17 mouse cellular contexts compared by ENCODE assay signal in the genomic region with DNA sequence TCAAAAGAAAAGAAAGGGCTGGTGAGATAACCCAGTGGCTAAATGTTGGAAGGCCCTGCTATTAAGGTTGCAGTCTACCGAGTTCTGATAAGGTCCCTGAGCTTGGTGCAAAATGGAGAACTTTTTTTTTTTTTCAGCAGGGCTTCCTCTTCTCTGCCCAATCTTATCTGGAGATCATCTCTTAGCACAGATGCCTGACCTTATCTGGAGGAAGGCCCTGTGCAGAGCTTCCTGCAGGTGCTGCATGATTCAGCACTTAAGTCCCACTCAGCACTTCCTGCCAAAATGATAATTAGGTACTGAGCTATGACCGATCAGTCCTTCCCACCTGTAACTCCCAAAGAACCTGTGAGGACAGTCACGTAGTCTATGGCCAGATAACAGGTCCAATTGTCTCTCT.
DNase-seq lines count a peak whose midpoint lies in the region; ATAC-seq and TF ChIP-seq lines count a peak whose summit lies in the region.
"Had no signal": no experiment of that assay in that cellular context is flagged by ENCODE, and none has a peak within 500 bp of the region (broad histone marks: within the 10 kb centered on the region; RNA-seq: fewer than 3 reads in every experiment).

No protein-coding gene starts in this region.

- H3K9me3 ChIP-seq in heart, embryonic 16.5 days (replicated peaks; ENCODE audit: control insufficient read depth, low read length): peaks cover 3% of the 10 kb centered on the region; the same call in 1 of the 2 replicates
- peaks cover 10% of the 10 kb centered on the region; the same call in 1 of the 2 replicates for H3K9me3 ChIP-seq in heart, embryonic 12.5 days (replicated peaks)
- H3K9me3 ChIP-seq in CH12.LX (replicated peaks; ENCODE audit: low read length): no peaks in the 10 kb centered on the region
- no peaks in the 10 kb centered on the region for H3K9me3 ChIP-seq in lung, postnatal 0 days (ENCODE audit: low read length)
- 0 out of 2 replicates have a peak, but pooled peaks cover 8% of the 10 kb centered on the region for H3K9me3 ChIP-seq in forebrain, embryonic 10.5 days
- H3K9me3 ChIP-seq in neural tube, embryonic 15.5 days (replicated peaks): no peaks in the 10 kb centered on the region
- H3K9me3 ChIP-seq: forebrain, embryonic 15.5 days; heart, embryonic 10.5 days had no signal

- TF ChIP-seq RAD21 in CH12.LX (IDR thresholded peaks at IDR 0.05; ENCODE audit: low read depth, low read length): no peak

- H3K9ac ChIP-seq in heart, embryonic 16.5 days (ENCODE audit: low read length): no peak overlapping the region
- no peak overlapping the region for H3K9ac ChIP-seq in heart, embryonic 12.5 days
- H3K9ac ChIP-seq in CH12.LX (ENCODE audit: insufficient read depth, low read depth): no peak overlapping the region
- no peak overlapping the region for H3K9ac ChIP-seq in lung, postnatal 0 days (replicated peaks; ENCODE audit: low read depth)
- H3K9ac ChIP-seq in neural tube, embryonic 15.5 days (replicated peaks): no peak overlapping the region
- H3K9ac ChIP-seq: forebrain, embryonic 15.5 days; lung, embryonic 14.5 days had no signal

- dilution Hi-C loops in CH12.LX (cut with MboI; ENCODE audit: extremely low pct_ligation_motif_present, extremely low pct_unique_long_range_greater_than_20kb, low sequenced_read_pairs): no loop called here

- H3K27me3 ChIP-seq in heart, embryonic 16.5 days (ENCODE audit: control insufficient read depth, insufficient read depth, low read length): no peaks in the 10 kb centered on the region
- 0 out of 2 replicates have a peak, but pooled peaks cover 5% of the 10 kb centered on the region for H3K27me3 ChIP-seq in heart, embryonic 12.5 days (replicated peaks)
- no peaks in the 10 kb centered on the region for H3K27me3 ChIP-seq in CH12.LX (replicated peaks)
- H3K27me3 ChIP-seq in lung, postnatal 0 days (replicated peaks; ENCODE audit: insufficient read depth, low read length): no peaks in the 10 kb centered on the region
- H3K27me3 ChIP-seq in forebrain, embryonic 10.5 days (ENCODE audit: poor library complexity, severe bottlenecking): no peaks in the 10 kb centered on the region
- H3K27me3 ChIP-seq in neural tube, embryonic 15.5 days (replicated peaks): no peaks in the 10 kb centered on the region
- H3K27me3 ChIP-seq: forebrain, embryonic 15.5 days had no signal

- no peak overlapping the region for H3K27ac ChIP-seq in heart, embryonic 16.5 days (ENCODE audit: low read length)
- no peak overlapping the region for H3K27ac ChIP-seq in heart, embryonic 12.5 days (ENCODE audit: poor library complexity, severe bottlenecking)
- H3K27ac ChIP-seq in CH12.LX (ENCODE audit: insufficient read depth, low read depth): no peak overlapping the region
- H3K27ac ChIP-seq in lung, postnatal 0 days (ENCODE audit: low read length): no peak overlapping the region
- no peak overlapping the region for H3K27ac ChIP-seq in forebrain, embryonic 10.5 days
- H3K27ac ChIP-seq in neural tube, embryonic 15.5 days (replicated peaks): no peak overlapping the region
- H3K27ac ChIP-seq: forebrain, embryonic 15.5 days; heart, embryonic 10.5 days; hindbrain, embryonic 10.5 days; left cerebral cortex, adult 2 months had no signal

- in situ Hi-C loops in CH12.LX (cut with MboI; ENCODE audit: low pct_ligation_motif_present, low pct_unique_long_range_greater_than_20kb, low sequenced_read_pairs): no loop called here

- H3K4me2 ChIP-seq in heart, embryonic 16.5 days (ENCODE audit: low read depth, low read length): no peak overlapping the region
- H3K4me2 ChIP-seq in heart, embryonic 12.5 days: no peak overlapping the region
- H3K4me2 ChIP-seq in CH12.LX (ENCODE audit: insufficient read depth, low read depth, poor library complexity, severe bottlenecking): no peak overlapping the region
- H3K4me2 ChIP-seq in lung, postnatal 0 days (replicated peaks; ENCODE audit: low read depth, low read length): no peak overlapping the region
- no peak overlapping the region for H3K4me2 ChIP-seq in neural tube, embryonic 15.5 days
- H3K4me2 ChIP-seq: forebrain, embryonic 15.5 days; lung, embryonic 14.5 days had no signal

- H3K4me3 ChIP-seq in heart, embryonic 16.5 days (ENCODE audit: low read length): no peak overlapping the region
- no peak overlapping the region for H3K4me3 ChIP-seq in heart, embryonic 12.5 days
- no peak overlapping the region for H3K4me3 ChIP-seq in CH12.LX (replicated peaks in 1 of 3; ENCODE audit: low read depth in 2 of 3, low read length in 2 of 3, poor library complexity in 1 of 3)
- H3K4me3 ChIP-seq in lung, postnatal 0 days (ENCODE audit: low read depth, low read length): no peak overlapping the region
- no peak overlapping the region for H3K4me3 ChIP-seq in forebrain, embryonic 10.5 days
- no peak overlapping the region for H3K4me3 ChIP-seq in neural tube, embryonic 15.5 days (replicated peaks)
- H3K4me3 ChIP-seq: forebrain, embryonic 15.5 days; heart, embryonic 10.5 days; hindbrain, embryonic 10.5 days; left cerebral cortex, adult 2 months; myocyte had no signal

- H3K4me1 ChIP-seq in heart, embryonic 16.5 days (ENCODE audit: control insufficient read depth, insufficient read depth, low read length): no peaks in the 10 kb centered on the region
- peaks cover 4% of the 10 kb centered on the region; the same call in 1 of the 2 replicates for H3K4me1 ChIP-seq in heart, embryonic 12.5 days (replicated peaks)
- H3K4me1 ChIP-seq in CH12.LX (ENCODE audit: control insufficient read depth in 1 of 2, insufficient read depth in 2 of 2): peaks cover 0 to 13% of the 10 kb centered on the region in 2 experiments; a peak in 2 of 4 replicates
- no peaks in the 10 kb centered on the region; the same call in 1 of the 2 replicates for H3K4me1 ChIP-seq in lung, postnatal 0 days (ENCODE audit: insufficient read depth, low read depth, low read length)
- no peaks in the 10 kb centered on the region for H3K4me1 ChIP-seq in forebrain, embryonic 10.5 days
- 0 out of 2 replicates have a peak, but pooled peaks cover 2% of the 10 kb centered on the region for H3K4me1 ChIP-seq in neural tube, embryonic 15.5 days
- H3K4me1 ChIP-seq: heart, embryonic 10.5 days; hindbrain, embryonic 10.5 days had no signal

- WGBS in heart, embryonic 16.5 days: 27% methylated on average over 3 of the region's 3 CpGs
- WGBS in heart, embryonic 12.5 days: 31% methylated on average over 3 of the region's 3 CpGs
- WGBS in lung, postnatal 0 days: 38% methylated on average over 3 of the region's 3 CpGs
- 80% methylated on average over 3 of the region's 3 CpGs for WGBS in forebrain, embryonic 10.5 days
- WGBS in neural tube, embryonic 15.5 days: 89% methylated on average over 3 of the region's 3 CpGs

- TF ChIP-seq CTCF in CH12.LX (conservative IDR thresholded peaks at IDR 0.05 in 1 of 2, IDR thresholded peaks at IDR 0.05 in 1 of 2; ENCODE audit: low read depth in 2 of 2, low read length in 2 of 2): no peak
- no peak for TF ChIP-seq CTCF in lung, postnatal 0 days (IDR thresholded peaks at IDR 0.05)

- no peaks in the 10 kb centered on the region for H3K36me3 ChIP-seq in heart, embryonic 16.5 days (ENCODE audit: control insufficient read depth, insufficient read depth)
- no peaks in the 10 kb centered on the region for H3K36me3 ChIP-seq in heart, embryonic 12.5 days
- H3K36me3 ChIP-seq in CH12.LX (replicated peaks in 1 of 2; ENCODE audit: control insufficient read depth in 1 of 2, insufficient read depth in 1 of 2, low read length in 1 of 2): no peaks in the 10 kb centered on the region
- no peaks in the 10 kb centered on the region for H3K36me3 ChIP-seq in lung, postnatal 0 days (ENCODE audit: insufficient read depth, low read length)
- no peaks in the 10 kb centered on the region for H3K36me3 ChIP-seq in forebrain, embryonic 10.5 days (replicated peaks)
- H3K36me3 ChIP-seq in neural tube, embryonic 15.5 days: no peaks in the 10 kb centered on the region
- H3K36me3 ChIP-seq: forebrain, embryonic 15.5 days; heart, embryonic 10.5 days; hindbrain, embryonic 10.5 days had no signal

- H3K79me2 ChIP-seq in CH12.LX (replicated peaks; ENCODE audit: control insufficient read depth, extremely low read depth, insufficient read depth, poor library complexity, severe bottlenecking): no peaks in the 10 kb centered on the region

- 0 out of 2 replicates have a peak, but pooled peaks have one; percentile 23 for TF ChIP-seq EP300 in CH12.LX (IDR thresholded peaks at IDR 0.05; ENCODE audit: low read length)
- TF ChIP-seq EP300 in lung, postnatal 0 days (IDR thresholded peaks at IDR 0.05): no peak

- peak; percentile 49; the same call in 1 of the 2 replicates for ATAC-seq in heart, embryonic 16.5 days (replicated peaks; ENCODE audit: extremely low read depth, insufficient read depth, low FRiP score)
- ATAC-seq in heart, embryonic 12.5 days (ENCODE audit: insufficient number of reproducible peaks, low FRiP score): no peak
- no peak for ATAC-seq in lung, postnatal 0 days
- no peak for ATAC-seq in neural tube, embryonic 15.5 days (ENCODE audit: low FRiP score)
- ATAC-seq: forebrain, embryonic 15.5 days; intestine, postnatal 0 days had no signal

- no peak for TF ChIP-seq POLR2A in CH12.LX (IDR thresholded peaks at IDR 0.05; ENCODE audit: low read depth, low read length)

- peak; percentile 63 for DNase-seq in CH12.LX (ENCODE audit: extremely low read depth)
- DNase-seq in induced T-regulatory cell, adult 2 months (ENCODE audit: low read depth): peak; percentile 63
- DNase-seq in thymus, postnatal 14 days: peak; percentile 61
- no peak for DNase-seq in lung, postnatal 0 days (ENCODE audit: low spot score)
- no peak for DNase-seq in forebrain, embryonic 10.5 days (ENCODE audit: extremely low spot score, low spot score)
- DNase-seq: cerebellum, adult 11-12 months; gastrocnemius, postnatal 10 days; lung, embryonic 14.5 days had no signal

TF ChIP-seq in CH12.LX, 34 proteins besides CTCF, POLR2A, EP300 and RAD21 (continues in another document):
- TF ChIP-seq ETS1 (conservative IDR thresholded peaks at IDR 0.05; ENCODE audit: low read depth, low read length) (no peak), USF1 (IDR thresholded peaks at IDR 0.05; ENCODE audit: low read depth, low read length) (no peak), USF2 (conservative IDR thresholded peaks at IDR 0.05; ENCODE audit: low read depth, low read length) (no peak), PAX5 (IDR thresholded peaks at IDR 0.05; ENCODE audit: low read length) (no peak), ELF1 (IDR thresholded peaks at IDR 0.05; ENCODE audit: low read depth, low read length) (no peak), ZNF384 (IDR thresholded peaks at IDR 0.05; ENCODE audit: low read depth, low read length) (peak; percentile 87), MAFK (IDR thresholded peaks at IDR 0.05; ENCODE audit: insufficient replicate concordance, low read length) (peak; percentile 70), MYC (IDR thresholded peaks at IDR 0.05; ENCODE audit: low read depth, low read length) (no peak), KAT2A (IDR thresholded peaks at IDR 0.05; ENCODE audit: insufficient replicate concordance, low read length) (no peak), CHD2 (IDR thresholded peaks at IDR 0.05; ENCODE audit: low read length) (no peak), TCF12 (IDR thresholded peaks at IDR 0.05; ENCODE audit: low read depth, low read length) (peak; percentile 31; the same call in 1 of the 2 replicates), JUND (conservative IDR thresholded peaks at IDR 0.05; ENCODE audit: low read depth, low read length) (no peak), IRF4 (IDR thresholded peaks at IDR 0.05; ENCODE audit: low read depth, low read length) (no peak)

Comparison
In these comparisons a context has a peak if more than half of its experiments do, and no peak if none do; other contexts are left out.
1. DNase-seq: peak in CH12.LX (single experiment), induced T-regulatory cell, adult 2 months (single experiment) and thymus, postnatal 14 days (single experiment); none in lung, postnatal 0 days (single experiment) and forebrain, embryonic 10.5 days (single experiment).